Mouse (Mus musculus) hindbrain, embryonic 11.5 days (tissue): ENCODE data around the gene Sema4a. TPM values are rescaled to one million over a fixed set of nuclear protein-coding genes. Genes with fewer than 3 reads are reported as not detected.

Experiments used
- ATAC-seq: fragments of 200-750 bp; cut with Nextera tagmentation; 2 replicates; pipeline ENCODE4 v1.8.0; 2017; ENCODE audit warnings: mild to moderate bottlenecking, moderate TSS enrichment, moderate library complexity; ENCODE audit not compliant: low FRiP score
- DNase-seq: peaks from one replicate; pipeline ENCODE4 v3.0.0-alpha.2; 2015; ENCODE audit warnings: low spot score
- H3K27ac ChIP-seq: fragments of 300-500 bp; sonication (generic); 2 replicates; pipeline ENCODE4 v1.5.1; 2014; ENCODE audit warnings: mild to moderate bottlenecking, low read depth, low read length
- H3K27me3 ChIP-seq: fragments of 300-500 bp; sonication (generic); 2 replicates; pipeline ENCODE4 v1.6.1; 2014; ENCODE audit warnings: mild to moderate bottlenecking, low read length, moderate library complexity, mixed read lengths; ENCODE audit not compliant: control insufficient read depth, insufficient read depth
- H3K36me3 ChIP-seq: fragments of 300-500 bp; sonication (generic); 2 replicates; pipeline ENCODE4 v1.6.1; 2014; ENCODE audit warnings: mild to moderate bottlenecking, low read length, moderate library complexity, mixed read lengths; ENCODE audit not compliant: control insufficient read depth, insufficient read depth
- H3K4me1 ChIP-seq: fragments of 300-500 bp; sonication (generic); replicated peaks from 2 replicates; pipeline ENCODE4 v1.6.1; 2014; ENCODE audit warnings: low read length, mixed read lengths; ENCODE audit not compliant: control insufficient read depth, insufficient read depth
- H3K4me2 ChIP-seq: fragments of 300-500 bp; sonication (generic); replicated peaks from 2 replicates; pipeline ENCODE4 v1.6.1; 2014; ENCODE audit warnings: mild to moderate bottlenecking, low read depth, low read length
- H3K4me3 ChIP-seq: fragments of 300-500 bp; sonication (generic); 2 replicates; pipeline ENCODE4 v1.5.1; 2014; ENCODE audit warnings: low read depth, low read length
- H3K9ac ChIP-seq: fragments of 300-500 bp; sonication (generic); 2 replicates; pipeline ENCODE4 v1.6.1; 2014; ENCODE audit warnings: low read depth, low read length
- H3K9me3 ChIP-seq: fragments of 300-500 bp; sonication (generic); 2 replicates; pipeline ENCODE4 v1.6.1; 2016; ENCODE audit warnings: low read length; ENCODE audit not compliant: control insufficient read depth
- WGBS: fragments of 180-500 bp; shearing (Covaris S2); extraction: QIAGEN DNeasy Blood & Tissue Kit; methylation state at CpG from one replicate; pipeline ENCODE4 v1.1.7; 2014; 5-methylcytosine and 5-hydroxymethylcytosine counted together
- polyA plus RNA-seq: library from polyadenylated mRNA; unstranded; fragments of >200 nt; fragmentation: Nextera tagmentation; extraction: Ambion mirVana; gene quantifications from 2 replicates; pipeline ENCODE4 v1.2.1, GENCODE M21; 2014

Gene Sema4a
- polyA plus RNA-seq, 1 experiment from 2014 or later = 7.8 TPM

DNA sequence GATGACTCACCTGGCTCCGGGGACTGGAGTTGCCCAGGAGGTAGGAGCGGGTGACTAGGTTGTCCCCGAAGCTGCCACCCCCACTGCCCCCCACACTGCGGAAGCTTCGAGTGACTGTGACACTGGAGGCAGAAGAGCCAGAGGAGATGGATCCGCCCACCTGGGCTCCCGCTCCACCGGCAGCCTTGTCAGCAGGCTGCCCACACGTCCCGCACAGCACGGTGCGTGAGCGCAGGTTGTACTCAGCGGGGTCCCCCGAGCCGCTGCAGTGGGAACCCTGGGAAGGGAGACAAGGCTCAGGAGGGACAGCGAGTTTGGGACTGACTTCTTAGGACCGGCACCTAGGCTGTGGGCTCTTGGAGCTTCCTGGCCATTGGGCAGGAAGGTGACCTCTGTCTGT, 21.4 kb upstream of the Sema4a start:
- H3K27me3 ChIP-seq = peaks cover 29% of the 10 kb centered on the region

DNA sequence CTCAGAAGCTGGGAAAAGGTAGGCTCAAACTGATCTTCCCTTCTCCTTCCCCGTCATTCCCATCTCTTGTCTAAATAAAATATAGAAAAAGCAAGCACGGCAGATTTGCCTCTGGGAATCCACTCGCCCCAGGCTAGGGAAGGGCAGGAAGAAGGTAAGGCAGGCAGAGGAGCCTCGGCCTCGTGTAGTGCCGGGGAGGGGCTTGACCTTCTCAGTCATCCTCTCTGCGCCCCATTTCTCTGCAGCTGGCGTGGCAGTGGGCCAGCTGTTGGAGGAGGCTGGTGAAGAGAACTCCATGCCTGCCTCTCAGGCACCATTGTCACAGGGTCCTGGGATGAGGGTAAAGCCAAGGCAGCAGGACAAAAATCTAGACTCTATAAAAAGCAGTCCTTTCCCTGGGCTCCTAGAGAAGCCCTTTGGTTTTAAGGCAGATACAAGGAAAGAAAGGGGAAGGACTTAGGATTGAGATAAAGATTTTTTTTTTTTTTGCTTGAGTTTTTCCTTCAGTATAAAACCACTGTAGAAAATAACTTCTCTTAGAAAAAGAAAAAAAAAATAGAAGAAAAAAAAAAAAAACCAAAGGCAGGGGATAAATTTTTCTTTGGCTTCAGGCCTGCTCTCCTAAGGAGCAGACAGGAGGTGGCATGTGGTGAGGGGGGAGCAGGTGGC, 20.5 kb upstream of the Sema4a start:
- Histone ChIP-seq H3K4me3 (no peak overlapping the region), H3K36me3 (no peaks in the 10 kb centered on the region), H3K4me1 (peaks cover 5% of the 10 kb centered on the region; the same call in 1 of the 2 replicates), H3K9ac (no peak overlapping the region), H3K4me2 (no peak overlapping the region), H3K27ac (no peak overlapping the region), H3K27me3 (peaks cover 29% of the 10 kb centered on the region), H3K9me3 (no peaks in the 10 kb centered on the region)
- WGBS = 59% methylated on average over 8 of the region's 8 CpGs
- no peak for ATAC-seq
- DNase-seq = no peak

More for the DNA sequence above, 21.4 kb upstream of the Sema4a start:
- no peak for DNase-seq
- H3K36me3 ChIP-seq = no peaks in the 10 kb centered on the region
- no peak overlapping the region for H3K4me2 ChIP-seq
- peaks cover 5% of the 10 kb centered on the region; the same call in 1 of the 2 replicates for H3K4me1 ChIP-seq
- H3K27ac ChIP-seq = no peak overlapping the region
- no peak overlapping the region for H3K9ac ChIP-seq
- WGBS = 24% methylated on average over 18 of the region's 18 CpGs
- ATAC-seq = no peak
- H3K9me3 ChIP-seq = no peaks in the 10 kb centered on the region
- no peak overlapping the region for H3K4me3 ChIP-seq

DNA sequence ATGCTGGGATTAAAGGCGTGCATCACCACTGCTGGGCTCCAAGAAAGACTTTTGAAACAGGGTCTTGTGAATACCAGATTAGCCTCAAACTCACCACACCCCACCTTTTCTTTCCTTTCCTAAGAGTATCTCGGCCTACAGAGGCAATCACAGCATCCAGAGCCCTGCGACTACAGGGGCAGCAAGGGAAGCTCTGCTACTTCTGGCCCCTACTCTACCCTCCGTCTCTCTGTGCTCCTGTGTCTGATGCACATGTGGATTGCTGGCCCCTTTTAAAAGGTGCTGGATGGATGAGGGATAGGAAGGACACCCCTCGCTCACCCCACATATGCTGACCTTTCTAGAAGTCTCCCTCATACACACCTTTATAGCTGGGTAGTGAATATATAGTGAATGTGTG, 19.7 kb upstream of the Sema4a start:
- H3K36me3 ChIP-seq = no peaks in the 10 kb centered on the region
- H3K4me1 ChIP-seq = peaks cover 5% of the 10 kb centered on the region; the same call in 1 of the 2 replicates
- no peak overlapping the region for H3K4me2 ChIP-seq
- H3K4me3 ChIP-seq = no peak overlapping the region
- DNase-seq (no peak), ATAC-seq (no peak)
- 93% methylated on average over 5 of the region's 5 CpGs for WGBS
- no peak overlapping the region for H3K9ac ChIP-seq
- H3K27ac ChIP-seq = no peak overlapping the region
- H3K27me3 ChIP-seq = peaks cover 22% of the 10 kb centered on the region
- no peaks in the 10 kb centered on the region for H3K9me3 ChIP-seq

DNA sequence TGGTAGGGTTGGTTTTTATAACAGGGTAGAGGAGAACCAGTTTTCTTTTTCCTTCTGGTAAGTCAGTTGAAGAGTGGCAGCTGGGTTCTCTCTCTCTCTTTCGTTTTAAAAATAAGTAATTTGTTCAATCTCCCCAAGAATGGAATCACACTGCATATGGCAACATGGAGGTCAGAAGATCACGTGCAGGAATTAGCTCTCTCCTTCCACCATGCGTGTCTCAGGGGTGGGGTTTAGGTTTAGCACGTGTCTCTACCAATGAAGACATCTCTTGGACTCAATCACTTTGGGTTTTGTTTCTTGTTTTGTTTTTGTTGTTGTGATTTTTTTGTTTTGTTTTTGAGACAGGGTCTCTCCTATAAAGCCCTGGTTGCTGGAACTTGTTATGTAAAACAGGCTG, 18.8 kb upstream of the Sema4a start:
- WGBS = 83% methylated on average over 4 of the region's 4 CpGs

DNA sequence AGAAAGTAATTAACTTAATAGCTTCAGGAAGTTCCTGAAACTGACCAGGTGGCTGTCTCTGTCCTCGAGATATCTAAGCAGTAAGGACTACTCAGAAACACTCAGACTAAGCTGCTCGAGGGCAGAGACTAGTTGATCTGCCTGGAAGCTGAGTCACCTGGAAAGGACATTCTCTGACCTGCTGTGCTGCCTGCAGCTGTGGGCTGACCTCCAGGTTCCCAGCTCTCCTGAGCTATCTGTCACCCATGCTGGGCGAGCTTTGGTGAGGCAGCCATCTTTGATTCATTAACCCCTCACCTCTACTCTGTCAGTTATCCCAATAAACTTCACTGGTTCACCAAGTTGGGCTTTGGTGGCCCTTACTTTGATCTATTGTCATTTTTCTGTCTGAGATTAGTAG, 18.2 kb upstream of the Sema4a start:
- DNase-seq (no peak), ATAC-seq (no peak)
- H3K36me3 ChIP-seq = no peaks in the 10 kb centered on the region
- no peak overlapping the region for H3K4me3 ChIP-seq
- WGBS = 65% methylated on average over 3 of the region's 3 CpGs
- no peak overlapping the region for H3K27ac ChIP-seq
- no peak overlapping the region for H3K9ac ChIP-seq
- no peak overlapping the region for H3K4me2 ChIP-seq
- H3K27me3 ChIP-seq = peaks cover 12% of the 10 kb centered on the region
- no peaks in the 10 kb centered on the region for H3K9me3 ChIP-seq
- no peaks in the 10 kb centered on the region for H3K4me1 ChIP-seq

More for the DNA sequence above, 18.8 kb upstream of the Sema4a start:
- Histone ChIP-seq H3K9me3 (no peaks in the 10 kb centered on the region), H3K27ac (no peak overlapping the region), H3K27me3 (peaks cover 18% of the 10 kb centered on the region), H3K4me3 (no peak overlapping the region), H3K36me3 (no peaks in the 10 kb centered on the region), H3K4me1 (peaks cover 5% of the 10 kb centered on the region; the same call in 1 of the 2 replicates), H3K9ac (no peak overlapping the region), H3K4me2 (no peak overlapping the region)
- DNase-seq (no peak), ATAC-seq (no peak)

DNA sequence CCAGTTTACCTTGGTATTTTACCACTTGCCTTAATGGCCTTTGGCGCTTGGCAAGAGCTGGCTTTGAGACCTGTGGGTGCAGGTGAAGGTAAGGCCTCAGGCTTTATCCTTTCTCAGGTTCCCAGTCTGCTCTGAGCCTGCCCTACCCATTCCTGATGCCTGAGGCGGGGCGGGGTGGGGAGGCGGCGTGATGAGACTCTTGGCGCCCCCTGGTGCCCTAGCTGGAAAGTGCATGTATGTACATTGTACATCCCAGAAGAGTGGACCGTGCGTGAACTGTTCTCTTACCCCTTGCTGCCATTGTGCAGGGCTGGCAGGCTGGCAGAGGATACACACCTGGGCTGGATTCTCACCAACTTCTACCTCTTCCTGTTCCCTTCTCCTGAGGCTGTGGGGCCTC, 16.8 kb upstream of the Sema4a start:
- DNase-seq (peak; percentile 93), ATAC-seq (peak; percentile 65)
- no peaks in the 10 kb centered on the region for H3K9me3 ChIP-seq
- no peak overlapping the region for H3K27ac ChIP-seq
- H3K27me3 ChIP-seq = peaks cover 2% of the 10 kb centered on the region; the same call in 1 of the 2 replicates
- no peaks in the 10 kb centered on the region for H3K4me1 ChIP-seq
- H3K9ac ChIP-seq = no peak overlapping the region
- H3K4me3 ChIP-seq = no peak overlapping the region
- H3K4me2 ChIP-seq = no peak overlapping the region
- WGBS = under 1% methylated on average over 8 of the region's 8 CpGs
- no peaks in the 10 kb centered on the region for H3K36me3 ChIP-seq

DNA sequence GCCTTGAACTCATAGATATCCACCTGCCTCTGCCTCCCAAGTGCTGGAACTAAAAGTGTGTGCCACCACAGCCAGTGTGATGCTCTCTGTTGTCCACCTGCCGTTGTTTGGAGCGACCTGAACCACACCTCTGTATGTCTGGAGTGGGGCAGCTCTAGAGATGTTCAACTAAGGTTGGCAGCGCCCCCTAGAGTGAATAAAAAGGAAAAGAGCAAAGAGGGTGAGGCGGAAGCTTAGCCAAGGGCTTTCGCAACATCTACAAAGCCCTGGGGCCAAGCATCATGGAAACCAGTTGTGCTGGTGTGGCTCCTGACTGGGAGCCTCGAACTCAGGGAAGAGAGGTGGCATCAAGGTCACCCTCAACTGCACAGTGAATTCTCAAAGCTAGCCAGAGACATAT, 15.4 kb upstream of the Sema4a start:
- H3K4me1 ChIP-seq = no peaks in the 10 kb centered on the region
- H3K27ac ChIP-seq = no peak overlapping the region
- WGBS = 63% methylated on average over 6 of the region's 6 CpGs
- no peak for DNase-seq
- no peaks in the 10 kb centered on the region for H3K27me3 ChIP-seq
- no peak overlapping the region for H3K9ac ChIP-seq
- no peak for ATAC-seq
- no peaks in the 10 kb centered on the region for H3K36me3 ChIP-seq
- H3K9me3 ChIP-seq = no peaks in the 10 kb centered on the region
- no peak overlapping the region for H3K4me3 ChIP-seq
- no peak overlapping the region for H3K4me2 ChIP-seq

DNA sequence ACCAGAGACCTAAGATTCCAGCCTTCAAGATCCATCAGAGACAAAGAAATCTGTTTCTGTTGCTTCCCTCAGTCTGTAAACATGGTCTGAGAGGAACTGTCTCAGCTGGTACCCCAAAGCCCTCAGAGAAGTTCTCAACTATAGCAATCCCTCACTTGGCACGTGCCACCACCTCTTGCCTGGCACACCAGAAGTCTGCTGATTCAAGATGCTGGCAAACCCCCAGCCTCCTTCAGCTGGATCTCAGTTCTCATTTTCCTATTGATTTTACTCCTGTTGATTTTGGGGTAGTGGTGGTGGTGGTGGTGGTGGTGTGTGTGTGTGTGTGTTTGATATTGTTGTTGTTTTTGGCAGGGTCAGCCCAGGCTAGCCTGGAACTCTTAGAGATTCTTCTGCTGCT, 12.6 kb upstream of the Sema4a start:
- Histone ChIP-seq H3K9me3 (no peaks in the 10 kb centered on the region), H3K36me3 (no peaks in the 10 kb centered on the region), H3K9ac (no peak overlapping the region), H3K27ac (no peak overlapping the region), H3K4me1 (no peaks in the 10 kb centered on the region), H3K27me3 (no peaks in the 10 kb centered on the region), H3K4me3 (no peak overlapping the region), H3K4me2 (no peak overlapping the region)
- 92% methylated on average over 1 of the region's 1 CpGs for WGBS
- ATAC-seq = no peak
- no peak for DNase-seq

DNA sequence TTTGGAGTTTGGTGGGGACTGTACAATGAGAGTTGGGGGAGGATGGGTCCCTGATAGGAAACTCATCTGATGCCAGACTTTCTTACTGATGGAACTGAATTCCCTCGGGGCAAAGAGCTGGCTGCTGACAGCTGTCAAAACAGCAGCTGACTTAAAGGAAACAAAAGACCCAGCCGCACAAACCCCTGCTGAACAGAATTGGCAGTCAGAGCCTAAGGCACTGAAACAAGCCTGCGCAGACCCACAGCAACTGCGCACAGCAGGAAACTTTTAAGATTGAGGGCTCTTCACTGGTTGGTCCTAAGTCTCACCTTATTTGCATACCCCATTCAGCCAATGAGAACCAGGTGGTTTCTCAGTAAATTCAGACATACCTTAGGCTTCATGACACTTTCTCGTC, 12.0 kb upstream of the Sema4a start:
- ATAC-seq (no peak), DNase-seq (peak; percentile 52)
- no peak overlapping the region for H3K4me2 ChIP-seq
- no peak overlapping the region for H3K9ac ChIP-seq
- H3K36me3 ChIP-seq = no peaks in the 10 kb centered on the region
- WGBS = 33% methylated on average over 5 of the region's 5 CpGs
- no peaks in the 10 kb centered on the region for H3K4me1 ChIP-seq
- no peaks in the 10 kb centered on the region for H3K27me3 ChIP-seq
- H3K9me3 ChIP-seq = no peaks in the 10 kb centered on the region
- H3K4me3 ChIP-seq = no peak overlapping the region
- no peak overlapping the region for H3K27ac ChIP-seq
